Mouse (Mus musculus) liver, embryonic 16.5 days (tissue): ENCODE measurements around the gene Gm11037. TPM values are rescaled to one million over a fixed set of nuclear protein-coding genes. Genes with fewer than 3 reads are reported as not detected.

Experiments used
- ATAC-seq: fragments of 200-750 bp; cut with Nextera tagmentation; 2 replicates; pipeline ENCODE4 v1.8.0; 2017; ENCODE audit warnings: low read depth, mild to moderate bottlenecking, moderate number of reproducible peaks, moderate library complexity
- H3K27ac ChIP-seq: fragments of 300-500 bp; sonication (generic); 2 replicates; pipeline ENCODE4 v1.5.1; 2014; ENCODE audit warnings: mild to moderate bottlenecking, low read length
- H3K27me3 ChIP-seq: fragments of 300-500 bp; sonication (generic); 2 replicates; pipeline ENCODE4 v1.6.1; 2014; ENCODE audit warnings: low read depth, low read length, mixed read lengths; ENCODE audit not compliant: control insufficient read depth, insufficient read depth
- H3K36me3 ChIP-seq: fragments of 300-500 bp; sonication (generic); 2 replicates; pipeline ENCODE4 v1.6.1; 2014; ENCODE audit warnings: mild to moderate bottlenecking; ENCODE audit not compliant: control insufficient read depth, insufficient read depth
- H3K4me1 ChIP-seq: fragments of 300-500 bp; sonication (generic); 2 replicates; pipeline ENCODE4 v1.6.1; 2014; ENCODE audit warnings: low read depth, low read length, mixed read lengths; ENCODE audit not compliant: control insufficient read depth
- H3K4me2 ChIP-seq: fragments of 300-500 bp; sonication (generic); 2 replicates; pipeline ENCODE4 v1.6.1; 2014; ENCODE audit warnings: low read depth, low read length, mixed read lengths
- H3K4me3 ChIP-seq: fragments of 300-500 bp; sonication (generic); 2 replicates; pipeline ENCODE4 v1.5.1; 2014; ENCODE audit warnings: low read depth, mild to moderate bottlenecking, low read length
- H3K9ac ChIP-seq: fragments of 300-500 bp; sonication (generic); 2 replicates; pipeline ENCODE4 v1.6.1; 2014; ENCODE audit warnings: low read depth, low read length
- H3K9me3 ChIP-seq: fragments of 300-500 bp; sonication (generic); replicated peaks from 2 replicates; pipeline ENCODE4 v1.6.1; 2016; ENCODE audit warnings: low read length; ENCODE audit not compliant: control insufficient read depth
- WGBS: fragments of 180-500 bp; shearing (Covaris S2); extraction: QIAGEN DNeasy Blood & Tissue Kit; methylation state at CpG from one replicate; pipeline ENCODE4 v1.1.7; 2014; ENCODE audit not compliant: insufficient replicate concordance; 5-methylcytosine and 5-hydroxymethylcytosine counted together
- polyA plus RNA-seq: library from polyadenylated mRNA; unstranded; fragments of >200 nt; fragmentation: Nextera tagmentation; extraction: Ambion mirVana; gene quantifications from 2 replicates; pipeline ENCODE4 v1.2.1, GENCODE M21; 2015

Gene Gm11037
- polyA plus RNA-seq, 1 experiment from 2014 or later: not detected

DNA sequence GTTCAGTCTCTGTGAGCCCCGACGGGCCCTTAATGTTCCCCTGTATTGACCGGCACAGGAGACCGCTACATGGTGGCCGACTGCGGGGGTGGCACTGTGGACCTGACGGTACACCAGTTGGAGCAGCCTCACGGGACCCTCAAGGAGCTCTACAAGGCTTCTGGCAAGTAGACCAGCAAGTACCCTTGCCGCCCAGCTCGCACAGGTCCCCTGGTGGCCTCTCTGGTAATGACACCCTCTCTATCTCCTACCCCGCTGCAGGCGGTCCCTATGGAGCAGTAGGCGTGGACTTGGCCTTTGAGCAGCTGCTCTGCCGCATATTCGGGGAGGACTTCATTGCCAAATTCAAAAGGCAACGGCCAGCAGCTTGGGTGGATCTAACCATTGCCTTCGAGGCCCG is 9.3 kb downstream of the Gm11037 start:
- no peak overlapping the region for H3K9ac ChIP-seq
- 19% methylated on average over 18 of the region's 18 CpGs for WGBS
- H3K27ac ChIP-seq: no peak overlapping the region
- no peak overlapping the region for H3K4me3 ChIP-seq
- peak; percentile 81 for ATAC-seq
- H3K4me1 ChIP-seq: peaks cover 15% of the 10 kb centered on the region
- no peaks in the 10 kb centered on the region for H3K27me3 ChIP-seq
- peak overlapping the region; percentile 22; the same call in 1 of the 2 replicates for H3K4me2 ChIP-seq
- no peaks in the 10 kb centered on the region for H3K9me3 ChIP-seq
- H3K36me3 ChIP-seq: peaks cover 35% of the 10 kb centered on the region

- H3K9me3 ChIP-seq: no peaks in the 10 kb centered on the region
- H3K27ac ChIP-seq: no peak overlapping the region
- 78% methylated on average over 22 of the region's 22 CpGs for WGBS
- H3K9ac ChIP-seq: no peak overlapping the region
- H3K4me2 ChIP-seq: peak overlapping the region; percentile 22; the same call in 1 of the 2 replicates
- no peak for ATAC-seq
- H3K4me3 ChIP-seq: no peak overlapping the region
- H3K4me1 ChIP-seq: peaks cover 14% of the 10 kb centered on the region
- no peaks in the 10 kb centered on the region for H3K27me3 ChIP-seq
- peaks cover 41% of the 10 kb centered on the region for H3K36me3 ChIP-seq
Observed at GRCm38 (mm10) chr2:131143007-131143780, 9.9 kb downstream of the Gm11037 start.

DNA sequence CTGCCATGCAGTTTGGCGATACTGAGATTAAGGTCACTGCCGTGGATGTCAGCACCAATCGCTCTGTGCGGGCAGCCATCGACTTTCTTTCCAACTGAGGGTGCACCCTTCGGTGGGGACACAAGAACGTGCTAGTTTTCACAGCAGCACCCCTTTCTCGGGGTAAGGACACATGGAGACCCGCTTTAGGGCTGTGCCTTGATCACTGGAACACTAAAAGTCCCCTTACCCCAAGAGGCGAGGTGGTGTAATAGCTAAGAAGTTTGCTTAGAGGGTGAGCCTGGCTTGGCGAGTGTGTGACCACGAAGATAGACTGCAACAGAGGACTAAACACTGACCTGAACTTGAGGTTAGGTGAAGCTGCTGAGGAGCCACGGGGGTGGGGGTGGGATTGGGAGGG is 11.8 kb downstream of the Gm11037 start:
- Histone ChIP-seq H3K9me3 (no peaks in the 10 kb centered on the region), H3K4me2 (no peak overlapping the region), H3K27me3 (no peaks in the 10 kb centered on the region), H3K36me3 (peaks cover 59% of the 10 kb centered on the region), H3K4me1 (peaks cover 10% of the 10 kb centered on the region), H3K9ac (no peak overlapping the region), H3K27ac (no peak overlapping the region), H3K4me3 (no peak overlapping the region)
- no peak for ATAC-seq
- WGBS: 78% methylated on average over 13 of the region's 13 CpGs

DNA sequence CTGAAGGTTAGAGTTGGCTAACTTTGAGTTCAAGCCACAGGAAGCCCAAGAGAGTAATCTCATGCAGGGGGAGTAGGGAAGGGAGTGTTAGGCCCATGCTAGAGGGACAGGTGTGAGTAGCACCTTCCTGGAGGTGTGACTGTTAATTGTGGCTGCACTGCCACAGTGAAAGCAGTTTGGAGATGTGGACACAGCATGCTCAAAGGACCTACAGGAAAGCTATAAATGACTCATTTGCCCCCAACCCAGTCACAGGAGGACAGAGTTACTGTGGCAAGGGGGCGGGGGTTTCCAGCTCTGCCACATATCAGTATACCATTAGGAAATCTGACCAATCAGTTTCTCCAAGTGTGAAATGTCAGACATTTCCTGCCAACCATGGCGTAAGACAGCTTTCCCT is 12.2 kb downstream of the Gm11037 start:
- 83% methylated on average over 2 of the region's 2 CpGs for WGBS
- Histone ChIP-seq H3K4me3 (no peak overlapping the region), H3K27me3 (no peaks in the 10 kb centered on the region), H3K36me3 (peaks cover 63% of the 10 kb centered on the region), H3K9me3 (no peaks in the 10 kb centered on the region), H3K9ac (no peak overlapping the region), H3K4me1 (peaks cover 10% of the 10 kb centered on the region), H3K27ac (no peak overlapping the region), H3K4me2 (no peak overlapping the region)
- no peak for ATAC-seq

GRCm38 (mm10) chr2:131146193-131147042 is 13.1 kb downstream of the Gm11037 start:
- Histone ChIP-seq H3K9ac (no peak overlapping the region), H3K4me3 (no peak overlapping the region), H3K9me3 (no peaks in the 10 kb centered on the region), H3K4me1 (peaks cover 10% of the 10 kb centered on the region), H3K27me3 (no peaks in the 10 kb centered on the region), H3K36me3 (peaks cover 72% of the 10 kb centered on the region), H3K27ac (no peak overlapping the region), H3K4me2 (no peak overlapping the region)
- 79% methylated on average over 21 of the region's 21 CpGs for WGBS
- ATAC-seq: no peak

DNA sequence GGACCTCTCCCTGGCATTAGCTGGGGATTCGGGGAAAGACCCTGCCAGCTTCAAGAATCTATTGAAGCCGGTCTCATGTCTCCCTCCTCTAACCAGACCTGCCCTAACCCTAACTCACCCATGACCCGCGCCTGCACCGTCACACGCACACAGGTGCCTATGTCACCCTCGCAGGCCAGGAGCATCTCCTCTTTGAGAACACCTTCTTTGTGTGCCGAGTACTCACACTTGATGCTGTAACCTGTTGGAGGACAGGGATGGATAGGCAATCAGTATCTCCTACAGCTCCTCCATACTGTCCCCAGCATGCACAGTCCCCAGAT is 13.7 kb downstream of the Gm11037 start:
- Histone ChIP-seq H3K27me3 (no peaks in the 10 kb centered on the region), H3K4me1 (peaks cover 15% of the 10 kb centered on the region), H3K9ac (no peak overlapping the region), H3K36me3 (peaks cover 75% of the 10 kb centered on the region), H3K4me3 (no peak overlapping the region), H3K4me2 (no peak overlapping the region), H3K27ac (no peak overlapping the region), H3K9me3 (no peaks in the 10 kb centered on the region)
- ATAC-seq: no peak
- WGBS: 94% methylated on average over 8 of the region's 8 CpGs

DNA sequence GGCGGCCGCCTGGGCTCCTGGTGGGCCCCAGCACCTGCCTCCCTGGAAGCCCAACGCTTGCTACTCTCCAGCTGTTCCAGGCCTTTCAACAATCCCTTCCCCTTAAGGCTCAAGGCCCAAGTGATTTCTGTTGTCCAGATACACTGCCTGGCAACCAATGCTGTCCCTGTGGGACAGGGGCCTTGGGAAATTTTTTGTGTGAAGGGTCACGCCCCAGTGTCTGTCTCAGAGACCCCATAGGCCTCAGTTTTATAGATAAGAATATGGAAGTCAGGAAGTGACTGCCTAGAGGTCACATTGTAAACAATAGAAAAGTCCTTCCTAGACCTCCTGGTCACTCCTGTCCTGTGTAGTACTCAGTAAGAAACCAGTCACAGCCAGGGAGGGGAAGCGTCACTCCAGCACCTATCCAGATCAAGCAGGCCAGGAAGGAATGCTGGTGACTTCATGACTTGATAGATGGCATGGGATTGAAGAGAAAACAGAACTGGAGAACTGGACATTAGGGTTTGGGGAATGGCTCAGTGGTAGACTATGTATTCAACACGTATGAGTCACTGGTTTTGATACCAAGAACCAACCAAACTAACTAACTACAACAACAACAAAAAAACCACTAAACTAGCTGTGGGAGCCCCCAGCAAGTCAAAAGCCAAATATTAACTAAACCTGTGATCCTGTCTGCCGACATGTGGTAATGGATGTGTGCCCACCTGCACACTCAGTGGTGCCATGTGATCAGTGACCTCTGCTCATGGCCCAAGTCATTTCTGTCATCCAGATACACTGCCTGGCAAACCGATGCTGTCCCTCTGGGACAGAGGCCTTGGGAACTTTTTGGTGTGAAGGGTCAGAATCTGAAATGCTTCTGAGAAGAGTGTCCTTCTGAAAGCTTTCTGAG is 15.3 kb downstream of the Gm11037 start:
- Histone ChIP-seq H3K9me3 (no peaks in the 10 kb centered on the region), H3K27ac (no peak overlapping the region), H3K4me1 (peaks cover 21% of the 10 kb centered on the region), H3K4me3 (no peak overlapping the region), H3K36me3 (peaks cover 81% of the 10 kb centered on the region), H3K9ac (no peak overlapping the region), H3K27me3 (no peaks in the 10 kb centered on the region), H3K4me2 (no peak overlapping the region)
- 86% methylated on average over 8 of the region's 8 CpGs for WGBS
- ATAC-seq: no peak

GRCm38 (mm10) chr2:131149254-131149578 is 15.9 kb downstream of the Gm11037 start:
- peaks cover 24% of the 10 kb centered on the region for H3K4me1 ChIP-seq
- H3K9me3 ChIP-seq: no peaks in the 10 kb centered on the region
- no peak overlapping the region for H3K4me3 ChIP-seq
- no peak overlapping the region for H3K9ac ChIP-seq
- 91% methylated on average over 3 of the region's 3 CpGs for WGBS
- ATAC-seq: no peak
- H3K36me3 ChIP-seq: peaks cover 81% of the 10 kb centered on the region
- no peak overlapping the region for H3K27ac ChIP-seq
- no peaks in the 10 kb centered on the region for H3K27me3 ChIP-seq
- H3K4me2 ChIP-seq: no peak overlapping the region
